Mouse (Mus musculus) testis, adult 2 months (tissue): ENCODE data around the gene Gal3st2b. TPM values are rescaled to one million over a fixed set of nuclear protein-coding genes. Genes with fewer than 3 reads are reported as not detected.
"Not testable (repeated sequence)": the region's sequence is repeated elsewhere in the genome, so short reads cannot be mapped to it uniquely, and the experiment has no call there.

Source experiments
- H3K27ac ChIP-seq: fragments of 200-500 bp; 2 replicates; pipeline ENCODE4 v1.5.1; 2012; ENCODE audit warnings: low read depth, low read length; ENCODE audit not compliant: control insufficient read depth, insufficient read depth
- H3K27me3 ChIP-seq: fragments of 200-500 bp; 2 replicates; pipeline ENCODE4 v1.6.1; 2012; ENCODE audit warnings: mild to moderate bottlenecking, low read length, moderate library complexity; ENCODE audit not compliant: control insufficient read depth, insufficient read depth
- H3K36me3 ChIP-seq: fragments of 200-500 bp; 2 replicates; pipeline ENCODE4 v1.6.1; 2012; ENCODE audit warnings: mild to moderate bottlenecking, low read length; ENCODE audit not compliant: control insufficient read depth, insufficient read depth
- H3K4me1 ChIP-seq: fragments of 200-500 bp; 2 replicates; pipeline ENCODE4 v1.6.1; 2012; ENCODE audit warnings: low read length; ENCODE audit not compliant: control insufficient read depth, insufficient read depth
- H3K4me3 ChIP-seq: fragments of 200-500 bp; 2 replicates; pipeline ENCODE4 v1.5.1; 2012; ENCODE audit warnings: low read depth, mild to moderate bottlenecking, low read length, moderate library complexity, mixed read lengths; ENCODE audit not compliant: control insufficient read depth
- polyA plus RNA-seq: library from polyadenylated mRNA; depleted of rRNA; stranded (reverse); fragments of >200 nt; gene quantifications from 2 replicates; pipeline ENCODE4 v1.2.3, GENCODE M21; 2012; rRNA removed

Gal3st2b gene
- polyA plus RNA-seq = 0.16 and 0.19 TPM in 2 replicates

- H3K36me3 ChIP-seq, H3K4me1 ChIP-seq, H3K4me3 ChIP-seq, H3K27ac ChIP-seq, H3K27me3 ChIP-seq: not testable (repeated sequence)
Observed at GRCm38 (mm10) chr1:93918011-93918410, at the start of gene Gal3st2b. Gene Gal3st2b (plus strand): TSS chr1:93918311.

GRCm38 (mm10) chr1:93871594-93872105 lies 46.5 kb upstream of the Gal3st2b start:
- H3K27me3 ChIP-seq, H3K27ac ChIP-seq, H3K4me1 ChIP-seq, H3K4me3 ChIP-seq, H3K36me3 ChIP-seq: not testable (repeated sequence)

GRCm38 (mm10) chr1:93874405-93874804 lies 43.7 kb upstream of the Gal3st2b start:
- not testable (repeated sequence) for H3K4me3 ChIP-seq, H3K27me3 ChIP-seq, H3K4me1 ChIP-seq, H3K27ac ChIP-seq, H3K36me3 ChIP-seq

- not testable (repeated sequence) for H3K27ac ChIP-seq, H3K27me3 ChIP-seq, H3K36me3 ChIP-seq, H3K4me3 ChIP-seq, H3K4me1 ChIP-seq
Observed at GRCm38 (mm10) chr1:93881778-93882177, 36.3 kb upstream of the Gal3st2b start.

GRCm38 (mm10) chr1:93890936-93891335 lies 27.2 kb upstream of the Gal3st2b start:
- not testable (repeated sequence) for H3K27me3 ChIP-seq, H3K4me3 ChIP-seq

GRCm38 (mm10) chr1:93897395-93897794 lies 20.7 kb upstream of the Gal3st2b start:
- H3K4me3 ChIP-seq, H3K36me3 ChIP-seq, H3K27me3 ChIP-seq, H3K4me1 ChIP-seq, H3K27ac ChIP-seq: not testable (repeated sequence)

More at GRCm38 (mm10) chr1:93890936-93891335, 27.2 kb upstream of the Gal3st2b start:
- H3K36me3 ChIP-seq, H3K27ac ChIP-seq, H3K4me1 ChIP-seq: not testable (repeated sequence)

- not testable (repeated sequence) for H3K36me3 ChIP-seq, H3K27me3 ChIP-seq, H3K4me3 ChIP-seq, H3K27ac ChIP-seq, H3K4me1 ChIP-seq
Observed at GRCm38 (mm10) chr1:93901291-93901690, 16.8 kb upstream of the Gal3st2b start.

GRCm38 (mm10) chr1:93906690-93907089 lies 11.4 kb upstream of the Gal3st2b start:
- not testable (repeated sequence) for H3K36me3 ChIP-seq, H3K4me1 ChIP-seq, H3K27me3 ChIP-seq, H3K27ac ChIP-seq, H3K4me3 ChIP-seq

GRCm38 (mm10) chr1:93908977-93909586 lies 9.0 kb upstream of the Gal3st2b start:
- H3K4me1 ChIP-seq, H3K27me3 ChIP-seq, H3K4me3 ChIP-seq, H3K27ac ChIP-seq, H3K36me3 ChIP-seq: not testable (repeated sequence)

GRCm38 (mm10) chr1:93911877-93912276 lies 6.2 kb upstream of the Gal3st2b start:
- H3K4me3 ChIP-seq, H3K4me1 ChIP-seq, H3K27me3 ChIP-seq, H3K27ac ChIP-seq, H3K36me3 ChIP-seq: not testable (repeated sequence)

- H3K4me3 ChIP-seq, H3K36me3 ChIP-seq, H3K4me1 ChIP-seq, H3K27ac ChIP-seq, H3K27me3 ChIP-seq: not testable (repeated sequence)
Observed at GRCm38 (mm10) chr1:93917160-93917559, 951 bp upstream of the Gal3st2b start.

GRCm38 (mm10) chr1:93918775-93919174 lies 664 bp downstream of the Gal3st2b start:
- not testable (repeated sequence) for H3K27me3 ChIP-seq, H3K27ac ChIP-seq, H3K36me3 ChIP-seq, H3K4me1 ChIP-seq, H3K4me3 ChIP-seq
